Mouse (Mus musculus) E14TG2a.4 (cell line): ENCODE measurements around the gene Ccr4.

Experiments
- CTCF ChIP-seq: conservative IDR thresholded peaks from 2 replicates; pipeline ENCODE4 v1.5.1; 2014; ENCODE audit warnings: low read length
- NANOG ChIP-seq: IDR thresholded peaks from 2 replicates; pipeline ENCODE4 v1.6.1; 2014; ENCODE audit warnings: borderline replicate concordance, low read length, mixed read lengths

- TF ChIP-seq CTCF (peak; percentile 76), NANOG (no peak)
Observed at GRCm38 (mm10) chr9:114498218-114498617, 6.5 kb downstream of the Ccr4 start.
